Mouse (Mus musculus) kidney, embryonic 14.5 days (tissue): ENCODE measurements at regions not wholly inside any gene's neighbourhood (a gene's known extent, or its start where the extent isn't known, plus 50 kb on each side); places are given as distances from the start of the nearest gene placed in this dataset.

Source experiments
- ATAC-seq: fragments of 200-750 bp; cut with Nextera tagmentation; 2 replicates; pipeline ENCODE4 v1.8.0; 2017; ENCODE audit warnings: moderate number of reproducible peaks, mild to moderate bottlenecking, moderate TSS enrichment, moderate library complexity; ENCODE audit not compliant: low FRiP score, low TSS enrichment
- H3K27ac ChIP-seq: fragments of 300-500 bp; sonication (generic); 2 replicates; pipeline ENCODE4 v1.5.1; 2014; ENCODE audit warnings: low read depth, mild to moderate bottlenecking, low read length, moderate library complexity, mixed read lengths
- H3K27me3 ChIP-seq: fragments of 300-500 bp; sonication (generic); 2 replicates; pipeline ENCODE4 v1.6.1; 2014; ENCODE audit warnings: mild to moderate bottlenecking, low read length; ENCODE audit not compliant: control insufficient read depth, insufficient read depth
- H3K36me3 ChIP-seq: fragments of 300-500 bp; sonication (generic); 2 replicates; pipeline ENCODE4 v1.6.1; 2014; ENCODE audit warnings: low read length, mixed read lengths; ENCODE audit not compliant: control insufficient read depth, insufficient read depth
- H3K4me1 ChIP-seq: fragments of 300-500 bp; sonication (generic); 2 replicates; pipeline ENCODE4 v1.6.1; 2014; ENCODE audit warnings: low read length, mixed read lengths; ENCODE audit not compliant: control insufficient read depth, insufficient read depth
- H3K4me2 ChIP-seq: fragments of 300-500 bp; sonication (generic); replicated peaks from 2 replicates; pipeline ENCODE4 v1.6.1; 2014; ENCODE audit warnings: low read depth, mild to moderate bottlenecking, low read length
- H3K4me3 ChIP-seq: fragments of 300-500 bp; sonication (generic); 2 replicates; pipeline ENCODE4 v1.5.1; 2014; ENCODE audit warnings: mild to moderate bottlenecking, low read length
- H3K9ac ChIP-seq: fragments of 300-500 bp; sonication (generic); 2 replicates; pipeline ENCODE4 v1.6.1; 2014; ENCODE audit warnings: low read depth, mild to moderate bottlenecking, low read length, moderate library complexity
- H3K9me3 ChIP-seq: fragments of 300-500 bp; sonication (generic); 2 replicates; pipeline ENCODE4 v1.6.1; 2016; ENCODE audit warnings: low read length; ENCODE audit not compliant: control insufficient read depth
- WGBS: fragments of 180-500 bp; shearing (Covaris S2); extraction: QIAGEN DNeasy Blood & Tissue Kit; methylation state at CpG from one replicate; pipeline ENCODE4 v1.1.7; 2014; 5-methylcytosine and 5-hydroxymethylcytosine counted together

DNA sequence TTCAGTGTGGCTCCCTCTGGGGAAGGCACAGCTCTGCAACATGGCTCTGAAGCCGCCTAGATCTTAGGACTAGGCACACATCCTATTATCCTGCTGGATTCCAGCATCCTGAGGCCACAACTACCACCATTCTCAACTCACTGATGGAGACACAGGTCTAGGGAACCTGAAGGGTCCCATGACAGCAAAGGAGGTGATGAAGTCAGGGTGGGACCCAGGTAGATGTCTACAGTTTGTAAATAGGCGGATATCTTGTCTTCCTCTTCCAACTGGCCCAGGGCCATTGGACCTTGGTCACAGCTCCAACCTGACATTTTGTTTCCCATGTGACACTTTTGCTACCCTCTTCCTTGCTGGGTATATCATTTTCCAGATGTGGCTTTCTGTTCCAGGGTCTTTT lies 106.4 kb downstream of the Vapb start:
- H3K36me3 ChIP-seq: no peaks in the 10 kb centered on the region
- H3K4me3 ChIP-seq: no peak overlapping the region
- no peaks in the 10 kb centered on the region for H3K9me3 ChIP-seq
- no peak overlapping the region for H3K27ac ChIP-seq
- no peaks in the 10 kb centered on the region for H3K4me1 ChIP-seq
- 94% methylated on average over 2 of the region's 2 CpGs for WGBS
- no peak overlapping the region for H3K4me2 ChIP-seq
- no peak overlapping the region for H3K9ac ChIP-seq
- no peak for ATAC-seq
- H3K27me3 ChIP-seq: no peaks in the 10 kb centered on the region

GRCm38 (mm10) chr2:173844524-173844923 lies 107.2 kb downstream of the Vapb start:
- ATAC-seq: no peak

GRCm38 (mm10) chr2:173845155-173846029 lies 108.1 kb downstream of the Vapb start:
- H3K9me3 ChIP-seq: no peaks in the 10 kb centered on the region
- 54% methylated on average over 14 of the region's 14 CpGs for WGBS
- H3K4me1 ChIP-seq: no peaks in the 10 kb centered on the region
- no peak; the same call in 1 of the 2 replicates for ATAC-seq
- no peaks in the 10 kb centered on the region for H3K27me3 ChIP-seq
- no peak overlapping the region for H3K4me3 ChIP-seq
- no peak overlapping the region for H3K4me2 ChIP-seq
- no peaks in the 10 kb centered on the region for H3K36me3 ChIP-seq
- no peak overlapping the region for H3K9ac ChIP-seq
- H3K27ac ChIP-seq: no peak overlapping the region

More at GRCm38 (mm10) chr2:173844524-173844923, 107.2 kb downstream of the Vapb start:
- WGBS: 63% methylated on average over 3 of the region's 3 CpGs
- H3K27ac ChIP-seq: no peak overlapping the region
- no peak overlapping the region for H3K4me3 ChIP-seq
- no peak overlapping the region for H3K9ac ChIP-seq
- no peaks in the 10 kb centered on the region for H3K27me3 ChIP-seq
- no peak overlapping the region for H3K4me2 ChIP-seq
- no peaks in the 10 kb centered on the region for H3K4me1 ChIP-seq
- no peaks in the 10 kb centered on the region for H3K9me3 ChIP-seq
- no peaks in the 10 kb centered on the region for H3K36me3 ChIP-seq

- Histone ChIP-seq H3K9ac (no peak overlapping the region), H3K27ac (no peak overlapping the region), H3K4me1 (no peaks in the 10 kb centered on the region), H3K27me3 (no peaks in the 10 kb centered on the region), H3K4me2 (no peak overlapping the region), H3K36me3 (no peaks in the 10 kb centered on the region), H3K4me3 (no peak overlapping the region), H3K9me3 (no peaks in the 10 kb centered on the region)
- 0 out of 2 replicates have a peak, but pooled peaks have one; percentile 47 for ATAC-seq
- 55% methylated on average over 4 of the region's 4 CpGs for WGBS
Observed at GRCm38 (mm10) chr2:173851054-173851453, 113.7 kb downstream of the Vapb start.

- no peak overlapping the region for H3K27ac ChIP-seq
- WGBS: 66% methylated on average over 13 of the region's 13 CpGs
Observed at GRCm38 (mm10) chr2:173854172-173854723, 116.9 kb downstream of the Vapb start.

DNA sequence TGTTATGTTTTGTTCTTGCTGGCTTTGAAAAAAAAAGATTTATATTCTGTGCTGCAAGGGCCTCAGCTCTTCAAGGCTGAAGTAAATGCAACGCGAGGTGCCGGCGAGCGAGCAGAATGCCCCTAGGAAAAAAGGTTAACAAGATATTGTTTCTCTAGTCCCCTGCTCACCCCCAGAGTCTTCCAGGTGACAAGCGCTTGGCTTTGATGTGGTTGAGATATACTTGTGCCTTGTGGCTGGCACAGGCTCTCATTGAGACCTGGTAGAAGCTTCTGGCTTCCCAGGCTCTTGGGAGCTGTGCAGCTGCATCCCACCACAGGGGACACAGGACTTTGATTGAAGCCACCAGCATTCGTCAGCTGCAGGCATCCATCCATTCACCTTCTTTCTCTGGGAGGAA lies 117.5 kb downstream of the Vapb start:
- Histone ChIP-seq H3K9me3 (no peaks in the 10 kb centered on the region), H3K27me3 (no peaks in the 10 kb centered on the region), H3K36me3 (no peaks in the 10 kb centered on the region), H3K27ac (no peak overlapping the region), H3K9ac (no peak overlapping the region), H3K4me3 (no peak overlapping the region), H3K4me1 (no peaks in the 10 kb centered on the region), H3K4me2 (no peak overlapping the region)
- ATAC-seq: no peak
- WGBS: 41% methylated on average over 7 of the region's 7 CpGs

More at GRCm38 (mm10) chr2:173854172-173854723, 116.9 kb downstream of the Vapb start:
- Histone ChIP-seq H3K36me3 (no peaks in the 10 kb centered on the region), H3K4me3 (no peak overlapping the region), H3K27me3 (no peaks in the 10 kb centered on the region), H3K9ac (no peak overlapping the region), H3K4me2 (no peak overlapping the region), H3K9me3 (no peaks in the 10 kb centered on the region), H3K4me1 (no peaks in the 10 kb centered on the region)
- no peak for ATAC-seq

- Histone ChIP-seq H3K27me3 (no peaks in the 10 kb centered on the region), H3K9me3 (no peaks in the 10 kb centered on the region), H3K4me1 (no peaks in the 10 kb centered on the region), H3K4me3 (no peak overlapping the region), H3K4me2 (no peak overlapping the region), H3K9ac (no peak overlapping the region), H3K36me3 (no peaks in the 10 kb centered on the region), H3K27ac (no peak overlapping the region)
- peak; percentile 6; the same call in 1 of the 2 replicates for ATAC-seq
- 52% methylated on average over 4 of the region's 4 CpGs for WGBS
Observed at GRCm38 (mm10) chr2:173855296-173855695, 118.0 kb downstream of the Vapb start.

- 86% methylated on average over 6 of the region's 6 CpGs for WGBS
- Histone ChIP-seq H3K27me3 (no peaks in the 10 kb centered on the region), H3K27ac (no peak overlapping the region), H3K36me3 (no peaks in the 10 kb centered on the region), H3K4me2 (no peak overlapping the region), H3K9ac (no peak overlapping the region), H3K9me3 (no peaks in the 10 kb centered on the region), H3K4me3 (no peak overlapping the region), H3K4me1 (no peaks in the 10 kb centered on the region)
- no peak for ATAC-seq
Observed at GRCm38 (mm10) chr2:173857006-173857405, 119.7 kb downstream of the Vapb start.

GRCm38 (mm10) chr2:173873048-173873447 lies 135.7 kb downstream of the Vapb start:
- H3K27ac ChIP-seq: no peak overlapping the region

More at GRCm38 (mm10) chr2:173873048-173873447, 135.7 kb downstream of the Vapb start:
- no peaks in the 10 kb centered on the region for H3K27me3 ChIP-seq
- WGBS: 89% methylated on average over 3 of the region's 3 CpGs
- H3K9me3 ChIP-seq: no peaks in the 10 kb centered on the region
- no peak for ATAC-seq
- H3K9ac ChIP-seq: no peak overlapping the region
- H3K4me1 ChIP-seq: no peaks in the 10 kb centered on the region
- no peaks in the 10 kb centered on the region for H3K36me3 ChIP-seq
- no peak overlapping the region for H3K4me3 ChIP-seq
- no peak overlapping the region for H3K4me2 ChIP-seq
